In genomic region chr11:52297352-52297751, GRCm38 (mm10) we compare ENCODE assay signal across 8 mouse cellular contexts. TPM values are rescaled to one million over a fixed set of nuclear protein-coding genes. Genes with fewer than 3 reads are reported as not detected.
DNase-seq lines count a peak whose midpoint lies in the region; ATAC-seq lines count a peak whose summit lies in the region.
"Had no signal": no experiment of that assay in that cellular context is flagged by ENCODE, and none has a peak within 500 bp of the region (broad histone marks: within the 10 kb centered on the region; RNA-seq: fewer than 3 reads in every experiment).

No protein-coding gene starts in this region.

- peak; percentile 80 for ATAC-seq in forebrain, embryonic 14.5 days
- peak; percentile 86 to 88 for ATAC-seq in hematopoietic stem cell, adult 5-6 weeks (replicated peaks in 1 of 2; ENCODE audit: insufficient read depth in 1 of 2, low FRiP score in 2 of 2, low TSS enrichment in 1 of 2, low read depth in 1 of 2, poor library complexity in 2 of 2, severe bottlenecking in 2 of 2)

- no peaks in the 10 kb centered on the region for H3K27me3 ChIP-seq in forebrain, embryonic 14.5 days (replicated peaks; ENCODE audit: control insufficient read depth, insufficient read depth, low read length)
- H3K27me3 ChIP-seq: limb, embryonic 15.5 days had no signal

- 13% methylated on average over 9 of the region's 9 CpGs for WGBS in forebrain, embryonic 14.5 days

- H3K36me3 ChIP-seq in forebrain, embryonic 14.5 days (ENCODE audit: control insufficient read depth, insufficient read depth, low read length), result no peaks in the 10 kb centered on the region
- H3K36me3 ChIP-seq: limb, embryonic 15.5 days had no signal

- H3K27ac ChIP-seq in forebrain, embryonic 14.5 days (ENCODE audit: low read depth, low read length), result no peak overlapping the region
- H3K27ac ChIP-seq: limb, embryonic 15.5 days had no signal

- H3K9ac ChIP-seq in forebrain, embryonic 14.5 days (ENCODE audit: low read length), result no peak overlapping the region
- H3K9ac ChIP-seq: limb, embryonic 15.5 days had no signal

- H3K4me3 ChIP-seq in forebrain, embryonic 14.5 days (ENCODE audit: low read depth, low read length), result no peak overlapping the region
- H3K4me3 ChIP-seq: limb, embryonic 15.5 days had no signal

- no peak overlapping the region for H3K4me2 ChIP-seq in forebrain, embryonic 14.5 days (ENCODE audit: low read length)
- H3K4me2 ChIP-seq: limb, embryonic 15.5 days had no signal

- no peaks in the 10 kb centered on the region for H3K9me3 ChIP-seq in forebrain, embryonic 14.5 days (replicated peaks; ENCODE audit: control insufficient read depth, low read length)
- H3K9me3 ChIP-seq: limb, embryonic 15.5 days had no signal

- peak; percentile 86 for DNase-seq in NIH3T3 (ENCODE audit: low read depth)
- peak; percentile 49 for DNase-seq in c-Kit-positive CD71-positive TER-119-positive erythroid progenitor cells, embryonic 14.5 days (ENCODE audit: low spot score)
- DNase-seq in forebrain, embryonic 14.5 days (ENCODE audit: low spot score), result peak; percentile 67
- DNase-seq in layer of hippocampus, postnatal 10 days (ENCODE audit: low spot score in 2 of 2), result peak; percentile 78 to 84
- peak; percentile 81 for DNase-seq in lung, postnatal 25 days (ENCODE audit: low spot score)
- DNase-seq in right cerebral cortex, postnatal 4 days, result peak; percentile 69

- H3K4me1 ChIP-seq in forebrain, embryonic 14.5 days (ENCODE audit: control insufficient read depth, insufficient read depth, low read length), result no peaks in the 10 kb centered on the region
- H3K4me1 ChIP-seq: limb, embryonic 15.5 days had no signal

RNA-seq across cellular contexts. Expression of gene Tcf7, which starts 14.5 kb away (rescaled TPM):
- polyA plus RNA-seq in forebrain, embryonic 14.5 days (2014; fragmentation: Nextera tagmentation; extraction: Ambion mirVana), result 2.6 and 4.0 TPM in 2 replicates
- total RNA-seq in hematopoietic stem cell, adult 5-6 weeks (2017), result 1.1 and 1.4 TPM in 2 replicates
- total RNA-seq in layer of hippocampus, postnatal 10 days (2021), result 1 to 10 TPM; 5.9 to 6.7 TPM
